ENCODE assay signal across 8 mouse cellular contexts in genomic region chr4:137930500-137931008, GRCm38 (mm10).
A peak's percentile ranks its signal among the peaks of the same experiment; 100 is the strongest.
DNase-seq lines count a peak whose midpoint lies in the region; ATAC-seq and TF ChIP-seq lines count a peak whose summit lies in the region.

No protein-coding gene starts in this region.

- H3K36me3 ChIP-seq in kidney, embryonic 15.5 days = peaks cover 46% of the 10 kb centered on the region
- peaks cover 41% of the 10 kb centered on the region for H3K36me3 ChIP-seq in embryonic facial prominence, embryonic 15.5 days
- H3K36me3 ChIP-seq in hindbrain, postnatal 0 days (ENCODE audit: insufficient read depth, low read length) = peaks cover 3% of the 10 kb centered on the region; the same call in 1 of the 2 replicates
- H3K36me3 ChIP-seq in midbrain, embryonic 15.5 days (replicated peaks) = no peaks in the 10 kb centered on the region

- no peak overlapping the region for H3K4me3 ChIP-seq in kidney, embryonic 15.5 days (replicated peaks)
- H3K4me3 ChIP-seq in embryonic facial prominence, embryonic 15.5 days (replicated peaks) = no peak overlapping the region
- no peak overlapping the region for H3K4me3 ChIP-seq in hindbrain, postnatal 0 days (ENCODE audit: low read length)
- no peak overlapping the region for H3K4me3 ChIP-seq in midbrain, embryonic 15.5 days

- 0 out of 2 replicates have a peak, but pooled peaks have one; percentile 12 for ATAC-seq in kidney, embryonic 15.5 days (replicated peaks; ENCODE audit: low FRiP score)
- peak; percentile 49 for ATAC-seq in embryonic facial prominence, embryonic 15.5 days (ENCODE audit: insufficient number of reproducible peaks, low FRiP score, low TSS enrichment, low read depth)
- 0 out of 2 replicates have a peak, but pooled peaks have one; percentile 15 for ATAC-seq in hindbrain, postnatal 0 days
- no peak for ATAC-seq in midbrain, embryonic 15.5 days (replicated peaks)

- H3K9ac ChIP-seq in kidney, embryonic 15.5 days = 0 out of 2 replicates have a peak overlapping the region, but pooled peaks have one; percentile 1
- H3K9ac ChIP-seq in embryonic facial prominence, embryonic 15.5 days = no peak overlapping the region
- no peak overlapping the region for H3K9ac ChIP-seq in hindbrain, postnatal 0 days (replicated peaks; ENCODE audit: low read length)
- no peak overlapping the region for H3K9ac ChIP-seq in midbrain, embryonic 15.5 days

- H3K4me1 ChIP-seq in kidney, embryonic 15.5 days = peaks cover 62% of the 10 kb centered on the region
- peaks cover 61% of the 10 kb centered on the region for H3K4me1 ChIP-seq in embryonic facial prominence, embryonic 15.5 days
- peaks cover 8% of the 10 kb centered on the region for H3K4me1 ChIP-seq in hindbrain, postnatal 0 days (ENCODE audit: insufficient read depth, low read length)
- H3K4me1 ChIP-seq in midbrain, embryonic 15.5 days = peaks cover 15% of the 10 kb centered on the region

- DNase-seq in kidney, adult 11 months = no peak
- no peak for DNase-seq in hindbrain, postnatal 0 days (ENCODE audit: low spot score)
- DNase-seq in adrenal gland, postnatal 36 days = no peak
- DNase-seq in right cerebral cortex, postnatal 14 days = no peak
- no peak for DNase-seq in thymus, postnatal 14 days

- 13% methylated on average over 9 of the region's 9 CpGs for WGBS in kidney, embryonic 15.5 days
- 9% methylated on average over 9 of the region's 9 CpGs for WGBS in embryonic facial prominence, embryonic 15.5 days
- 32% methylated on average over 9 of the region's 9 CpGs for WGBS in hindbrain, postnatal 0 days
- 28% methylated on average over 9 of the region's 9 CpGs for WGBS in midbrain, embryonic 15.5 days

- no peaks in the 10 kb centered on the region for H3K27me3 ChIP-seq in kidney, embryonic 15.5 days
- H3K27me3 ChIP-seq in embryonic facial prominence, embryonic 15.5 days = no peaks in the 10 kb centered on the region
- H3K27me3 ChIP-seq in hindbrain, postnatal 0 days (ENCODE audit: insufficient read depth, low read length) = no peaks in the 10 kb centered on the region
- H3K27me3 ChIP-seq in midbrain, embryonic 15.5 days (replicated peaks) = no peaks in the 10 kb centered on the region

- peak overlapping the region; percentile 37 for H3K4me2 ChIP-seq in kidney, embryonic 15.5 days
- H3K4me2 ChIP-seq in embryonic facial prominence, embryonic 15.5 days (replicated peaks) = peak overlapping the region; percentile 24
- no peak overlapping the region for H3K4me2 ChIP-seq in hindbrain, postnatal 0 days (ENCODE audit: low read depth, low read length)
- H3K4me2 ChIP-seq in midbrain, embryonic 15.5 days = no peak overlapping the region; the same call in 1 of the 2 replicates

- peak overlapping the region; percentile 90 for H3K27ac ChIP-seq in kidney, embryonic 15.5 days
- peak overlapping the region; percentile 92 for H3K27ac ChIP-seq in embryonic facial prominence, embryonic 15.5 days (replicated peaks)
- no peak overlapping the region for H3K27ac ChIP-seq in hindbrain, postnatal 0 days
- H3K27ac ChIP-seq in midbrain, embryonic 15.5 days = 0 out of 2 replicates have a peak overlapping the region, but pooled peaks have one; percentile 47

- TF ChIP-seq CTCF in hindbrain, postnatal 0 days (IDR thresholded peaks at IDR 0.05; ENCODE audit: low read depth) = no peak

- H3K9me3 ChIP-seq in kidney, embryonic 15.5 days (replicated peaks) = 0 out of 2 replicates have a peak, but pooled peaks cover 3% of the 10 kb centered on the region
- no peaks in the 10 kb centered on the region for H3K9me3 ChIP-seq in embryonic facial prominence, embryonic 15.5 days (replicated peaks)
- H3K9me3 ChIP-seq in hindbrain, postnatal 0 days (ENCODE audit: low read length) = no peaks in the 10 kb centered on the region
- no peaks in the 10 kb centered on the region for H3K9me3 ChIP-seq in midbrain, embryonic 15.5 days

Comparison
In these comparisons a context has a peak if more than half of its experiments do, and no peak if none do; other contexts are left out.
1. H3K4me2 ChIP-seq: peak in kidney, embryonic 15.5 days (single experiment) and embryonic facial prominence, embryonic 15.5 days (single experiment); none in hindbrain, postnatal 0 days (single experiment) and midbrain, embryonic 15.5 days (single experiment).